Mouse (Mus musculus): ENCODE data around the gene Atoh1. TPM values are rescaled to one million over a fixed set of nuclear protein-coding genes. Genes with fewer than 3 reads are reported as not detected.

The Atoh1 gene
- not detected in 2 replicates for total RNA-seq (2012; rRNA removed)
- not detected in 2 replicates for total RNA-seq (2014; rRNA removed)
- not detected in 2 replicates for polyA plus RNA-seq (2012; ENCODE audit: insufficient read length, low read depth)

GRCm38 (mm10) chr6:64728499-64729198 is at the start of gene Atoh1:
Gene Atoh1 (plus strand): TSS chr6:64729125.
- Histone ChIP-seq H3K9ac (ENCODE audit: insufficient read depth, low read depth) (no peak within 1 kb of the TSS), H3K36me3 (replicated peaks in 1 of 2; ENCODE audit: control insufficient read depth in 1 of 2, insufficient read depth in 1 of 2, low read length in 1 of 2) (no peaks in the 10 kb centered on the region), H3K27me3 (replicated peaks) (no peaks in the 10 kb centered on the region), H3K27ac (ENCODE audit: insufficient read depth, low read depth) (no peak within 1 kb of the TSS), H3K9me3 (replicated peaks; ENCODE audit: low read length) (peaks cover 46% of the 10 kb centered on the region), H3K4me3 (replicated peaks in 1 of 3; ENCODE audit: low read depth in 2 of 3, low read length in 2 of 3, poor library complexity in 1 of 3) (no peak within 1 kb of the TSS), H3K4me1 (ENCODE audit: control insufficient read depth in 1 of 2, insufficient read depth in 2 of 2) (no peaks in the 10 kb centered on the region), H3K79me2 (replicated peaks; ENCODE audit: control insufficient read depth, extremely low read depth, insufficient read depth, poor library complexity, severe bottlenecking) (no peaks in the 10 kb centered on the region), H3K4me2 (ENCODE audit: insufficient read depth, low read depth, poor library complexity, severe bottlenecking) (no peak within 1 kb of the TSS)
- dilution Hi-C loops (cut with MboI; ENCODE audit: extremely low pct_ligation_motif_present, extremely low pct_unique_long_range_greater_than_20kb, low sequenced_read_pairs) (no loop called here), in situ Hi-C loops (cut with MboI; ENCODE audit: low pct_ligation_motif_present, low pct_unique_long_range_greater_than_20kb, low sequenced_read_pairs) (no loop called here)
- no peak for DNase-seq (ENCODE audit: extremely low read depth)
- TF ChIP-seq POLR2AphosphoS2 (IDR thresholded peaks at IDR 0.05; ENCODE audit: low read depth, low read length) (no peak), ZC3H11A (IDR thresholded peaks at IDR 0.05; ENCODE audit: low read depth, low read length) (no peak), ZMIZ1 (IDR thresholded peaks at IDR 0.05; ENCODE audit: low read depth, low read length) (no peak), TCF12 (IDR thresholded peaks at IDR 0.05; ENCODE audit: low read depth, low read length) (no peak), MAX (IDR thresholded peaks at IDR 0.05; ENCODE audit: low read length) (no peak), MXI1 (IDR thresholded peaks at IDR 0.05; ENCODE audit: low read depth, low read length) (no peak), NRF1 (IDR thresholded peaks at IDR 0.05; ENCODE audit: low read depth, low read length) (no peak), JUN (IDR thresholded peaks at IDR 0.05; ENCODE audit: insufficient read depth, low read depth, low read length) (no peak), RCOR1 (conservative IDR thresholded peaks at IDR 0.05; ENCODE audit: low read depth, low read length) (no peak), HCFC1 (IDR thresholded peaks at IDR 0.05; ENCODE audit: low read depth, low read length) (no peak), SIN3A (IDR thresholded peaks at IDR 0.05; ENCODE audit: low read length) (no peak)

DNA sequence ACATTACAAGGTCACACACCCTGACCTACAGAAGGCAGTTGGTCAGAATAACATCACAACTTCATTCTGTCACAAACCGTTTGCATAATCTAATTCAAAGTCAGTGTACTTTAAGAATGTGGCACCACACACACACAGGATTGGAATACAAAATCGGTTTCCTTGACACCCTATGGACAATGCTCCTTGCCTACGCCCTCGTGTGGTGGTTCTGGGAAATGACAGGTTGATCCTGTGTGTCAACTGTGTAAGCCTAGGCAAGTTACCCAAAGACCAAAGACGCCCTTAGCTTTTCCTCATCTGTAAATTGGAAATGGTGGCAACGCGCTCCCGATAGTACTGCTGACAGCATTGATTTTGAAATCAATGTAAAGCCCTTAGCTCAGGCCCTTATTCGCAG is 45.0 kb upstream of the Atoh1 start:
- Histone ChIP-seq H3K27me3 (replicated peaks) (no peaks in the 10 kb centered on the region), H3K4me1 (ENCODE audit: control insufficient read depth in 1 of 2, insufficient read depth in 2 of 2) (no peaks in the 10 kb centered on the region), H3K79me2 (replicated peaks; ENCODE audit: control insufficient read depth, extremely low read depth, insufficient read depth, poor library complexity, severe bottlenecking) (no peaks in the 10 kb centered on the region), H3K9me3 (replicated peaks; ENCODE audit: low read length) (peaks cover 61% of the 10 kb centered on the region), H3K4me2 (ENCODE audit: insufficient read depth, low read depth, poor library complexity, severe bottlenecking) (no peak overlapping the region), H3K9ac (ENCODE audit: insufficient read depth, low read depth) (no peak overlapping the region), H3K36me3 (replicated peaks in 1 of 2; ENCODE audit: control insufficient read depth in 1 of 2, insufficient read depth in 1 of 2, low read length in 1 of 2) (no peaks in the 10 kb centered on the region), H3K4me3 (replicated peaks in 1 of 3; ENCODE audit: low read depth in 2 of 3, low read length in 2 of 3, poor library complexity in 1 of 3) (no peak overlapping the region), H3K27ac (ENCODE audit: insufficient read depth, low read depth) (no peak overlapping the region)
- dilution Hi-C loops (cut with MboI; ENCODE audit: extremely low pct_ligation_motif_present, extremely low pct_unique_long_range_greater_than_20kb, low sequenced_read_pairs) = no loop called here
- no peak for DNase-seq (ENCODE audit: extremely low read depth)
- in situ Hi-C loops (cut with MboI; ENCODE audit: low pct_ligation_motif_present, low pct_unique_long_range_greater_than_20kb, low sequenced_read_pairs) = no loop called here
- peak in 1 of 2 experiments; percentile 5; a peak in 1 of 4 replicates for TF ChIP-seq CTCF (conservative IDR thresholded peaks at IDR 0.05 in 1 of 2, IDR thresholded peaks at IDR 0.05 in 1 of 2; ENCODE audit: low read depth in 2 of 2, low read length in 2 of 2)
- TF ChIP-seq ETS1 (conservative IDR thresholded peaks at IDR 0.05; ENCODE audit: low read depth, low read length) = no peak

Measured in CH12.LX (cell line).